10 mouse cellular contexts compared by ENCODE assay signal in genomic region chr11:103285951-103286350, GRCm38 (mm10). TPM values are rescaled to one million over a fixed set of nuclear protein-coding genes. Genes with fewer than 3 reads are reported as not detected.
DNase-seq lines count a peak whose midpoint lies in the region; ATAC-seq lines count a peak whose summit lies in the region.
"Had no signal": no experiment of that assay in that cellular context is flagged by ENCODE, and none has a peak within 500 bp of the region (broad histone marks: within the 10 kb centered on the region; RNA-seq: fewer than 3 reads in every experiment).

No protein-coding gene starts in this region.

- H3K27ac ChIP-seq in kidney, embryonic 15.5 days = peak overlapping the region; percentile 30; the same call in 1 of the 2 replicates

- peak; percentile 43; the same call in 1 of the 2 replicates for ATAC-seq in kidney, embryonic 15.5 days (replicated peaks; ENCODE audit: low FRiP score)

- no peak overlapping the region for H3K9ac ChIP-seq in kidney, embryonic 15.5 days

- no peaks in the 10 kb centered on the region for H3K27me3 ChIP-seq in kidney, embryonic 15.5 days

- H3K9me3 ChIP-seq in kidney, embryonic 15.5 days (replicated peaks) = no peaks in the 10 kb centered on the region

- H3K4me3 ChIP-seq in kidney, embryonic 15.5 days (replicated peaks) = no peak overlapping the region

- H3K4me2 ChIP-seq in kidney, embryonic 15.5 days = no peak overlapping the region

- peaks cover 18% of the 10 kb centered on the region for H3K4me1 ChIP-seq in kidney, embryonic 15.5 days

- 23% methylated on average over 6 of the region's 6 CpGs for WGBS in kidney, embryonic 15.5 days

- no peak for DNase-seq in kidney, adult 9 months
- DNase-seq in heart, adult 9 months (ENCODE audit: low spot score in 2 of 2) = peak; percentile 40 to 59
- peak; percentile 60 to 81 for DNase-seq in kidney, postnatal 25 days
- peak; percentile 75 for DNase-seq in lung, postnatal 36 days
- no peak for DNase-seq in frontal cortex, postnatal 14 days (ENCODE audit: low spot score in 2 of 2)
- DNase-seq in urinary bladder, adult 18-20 months (ENCODE audit: low spot score in 2 of 2) = no peak
- DNase-seq in layer of hippocampus, adult 11-12 months (ENCODE audit: low spot score) = no peak
- DNase-seq: cerebellum, adult 9-10 months; right cerebral cortex, adult 18-20 months had no signal

- H3K36me3 ChIP-seq in kidney, embryonic 15.5 days = no peaks in the 10 kb centered on the region

RNA-seq across cellular contexts. Expression of gene Map3k14, which starts 18.7 kb away (rescaled TPM):
- polyA plus RNA-seq in kidney, embryonic 15.5 days (2015; fragmentation: Nextera tagmentation; extraction: Ambion mirVana) = 4.3 and 4.9 TPM in 2 replicates

Comparison
In these comparisons a context has a peak if more than half of its experiments do, and no peak if none do; other contexts are left out.
1. DNase-seq: peak in heart, adult 9 months (2 of 2), kidney, postnatal 25 days (2 of 2) and lung, postnatal 36 days (single experiment); none in kidney, adult 9 months (single experiment), frontal cortex, postnatal 14 days (0 of 2), urinary bladder, adult 18-20 months (0 of 2) and layer of hippocampus, adult 11-12 months (single experiment).